Mouse (Mus musculus): ENCODE measurements around the gene Lrrc41. TPM values are rescaled to one million over a fixed set of nuclear protein-coding genes. Genes with fewer than 3 reads are reported as not detected.

Lrrc41 gene
- polyA plus RNA-seq, 1 experiment from 2014 or later: 55.9 TPM

DNA sequence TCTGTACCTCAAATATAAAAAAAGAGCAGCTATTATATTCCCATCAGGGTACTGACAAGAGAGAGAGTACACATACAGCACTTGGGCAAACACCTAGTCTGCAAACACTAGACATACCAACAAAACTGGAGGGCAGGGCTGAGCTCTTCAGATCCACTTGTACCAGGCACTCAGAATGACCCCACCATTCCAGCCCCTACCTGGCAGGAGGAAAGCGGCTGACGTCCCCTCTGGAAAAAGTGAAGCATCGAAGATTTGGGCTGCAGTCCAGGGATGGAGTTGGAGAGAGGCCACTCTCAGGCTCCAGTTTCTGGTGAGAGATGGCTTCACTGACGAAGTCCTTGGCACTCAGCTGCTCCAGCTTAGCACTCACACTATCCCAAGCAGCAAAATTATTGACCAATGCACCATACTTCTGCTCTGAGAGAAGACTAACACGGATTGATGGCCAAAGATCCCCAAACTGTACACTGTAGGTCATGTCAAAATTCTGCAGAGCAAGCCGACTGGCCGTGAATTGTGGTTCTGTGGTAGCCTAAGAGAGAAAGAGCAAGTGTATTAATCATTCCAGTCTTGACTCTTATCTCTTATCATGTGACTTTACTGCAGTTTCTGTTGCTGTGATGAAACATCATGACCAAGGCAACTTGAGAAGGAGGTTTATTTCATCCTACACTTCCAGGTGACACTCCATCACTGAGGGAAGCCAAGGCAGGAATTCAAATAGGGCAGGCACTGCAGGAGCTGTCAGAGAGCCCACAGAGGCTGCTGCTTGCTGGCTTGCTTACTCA, 26.7 kb upstream of the Lrrc41 start:
- no peak overlapping the region for H3K4me2 ChIP-seq (ENCODE audit: low read length)
- no peaks in the 10 kb centered on the region for H3K27me3 ChIP-seq (ENCODE audit: control insufficient read depth, insufficient read depth, low read length)
- peaks cover 16% of the 10 kb centered on the region for H3K36me3 ChIP-seq (ENCODE audit: control insufficient read depth, insufficient read depth, low read length)
- WGBS: 61% methylated on average over 7 of the region's 7 CpGs
- peak overlapping the region; percentile 19; the same call in 1 of the 2 replicates for H3K9ac ChIP-seq (ENCODE audit: low read length)
- H3K9me3 ChIP-seq (ENCODE audit: control insufficient read depth, low read length): no peaks in the 10 kb centered on the region
- H3K4me3 ChIP-seq (ENCODE audit: control insufficient read depth in 1 of 2, insufficient read depth in 1 of 2, low read depth in 1 of 2, low read length in 2 of 2): no peak overlapping the region
- H3K27ac ChIP-seq (replicated peaks in 1 of 2; ENCODE audit: control insufficient read depth in 1 of 2, insufficient read depth in 1 of 2, low read depth in 2 of 2, low read length in 2 of 2): no peak overlapping the region
- peaks cover 5 to 6% of the 10 kb centered on the region in 2 experiments; a peak in 3 of 4 replicates for H3K4me1 ChIP-seq (ENCODE audit: control insufficient read depth in 2 of 2, insufficient read depth in 2 of 2, low read length in 2 of 2)
- ATAC-seq (ENCODE audit: insufficient number of reproducible peaks, insufficient read depth, low FRiP score, low read depth): no peak

- Histone ChIP-seq H3K27me3 (ENCODE audit: control insufficient read depth, insufficient read depth, low read length) (no peaks in the 10 kb centered on the region), H3K4me2 (ENCODE audit: low read length) (no peak overlapping the region), H3K9ac (ENCODE audit: low read length) (no peak overlapping the region), H3K36me3 (ENCODE audit: control insufficient read depth, insufficient read depth, low read length) (peaks cover 12% of the 10 kb centered on the region), H3K9me3 (ENCODE audit: control insufficient read depth, low read length) (no peaks in the 10 kb centered on the region), H3K4me3 (ENCODE audit: control insufficient read depth in 1 of 2, insufficient read depth in 1 of 2, low read depth in 1 of 2, low read length in 2 of 2) (no peak overlapping the region), H3K27ac (replicated peaks in 1 of 2; ENCODE audit: control insufficient read depth in 1 of 2, insufficient read depth in 1 of 2, low read depth in 2 of 2, low read length in 2 of 2) (no peak overlapping the region), H3K4me1 (ENCODE audit: control insufficient read depth in 2 of 2, insufficient read depth in 2 of 2, low read length in 2 of 2) (peaks cover 5 to 8% of the 10 kb centered on the region in 2 experiments; a peak in 3 of 4 replicates)
- WGBS: 69% methylated on average over 3 of the region's 3 CpGs
- ATAC-seq (ENCODE audit: insufficient number of reproducible peaks, insufficient read depth, low FRiP score, low read depth): no peak
Observed at GRCm38 (mm10) chr4:116049211-116049610, 25.9 kb upstream of the Lrrc41 start.

DNA sequence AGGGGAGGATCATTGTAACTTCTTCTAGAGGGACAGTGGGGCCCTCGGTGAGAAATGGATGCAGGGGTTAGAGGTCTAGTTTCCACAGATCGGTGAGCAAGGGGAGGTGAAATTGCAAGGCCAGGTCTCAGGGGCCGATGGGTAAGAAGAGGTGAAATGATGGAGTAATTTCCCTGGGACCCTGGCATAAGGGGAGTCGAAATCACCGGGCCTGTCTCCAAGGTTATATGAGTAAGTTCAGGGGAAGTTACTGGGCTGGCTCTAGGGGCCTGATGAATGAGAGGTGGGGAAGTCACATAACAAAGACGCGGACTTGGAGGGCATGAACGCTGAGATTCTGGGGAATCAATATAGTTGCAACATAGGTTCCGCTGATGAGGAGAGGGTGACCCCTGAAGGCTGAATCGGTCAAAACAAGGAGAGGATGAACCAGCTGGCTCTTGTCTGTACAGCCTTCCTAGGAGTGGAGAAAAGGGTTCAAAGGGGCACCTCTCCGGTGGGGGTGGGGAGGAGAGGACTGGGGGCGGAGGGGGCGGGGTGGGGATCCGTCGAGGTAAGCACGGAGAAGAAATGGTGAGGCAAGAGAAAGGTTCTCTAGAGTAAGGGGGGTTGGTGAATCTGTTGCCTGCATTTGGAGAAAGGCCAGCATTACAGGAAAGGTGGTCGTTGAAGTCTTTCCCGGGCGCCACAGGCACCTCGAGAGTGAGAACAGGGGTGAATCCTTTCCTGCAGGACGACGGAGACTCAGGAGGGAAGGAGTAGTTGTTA, 22.4 kb upstream of the Lrrc41 start:
- ATAC-seq (ENCODE audit: insufficient number of reproducible peaks, insufficient read depth, low FRiP score, low read depth): 0 out of 2 replicates have a peak, but pooled peaks have one; percentile 31
- Histone ChIP-seq H3K9ac (ENCODE audit: low read length) (peak overlapping the region; percentile 80), H3K4me3 (ENCODE audit: control insufficient read depth in 1 of 2, insufficient read depth in 1 of 2, low read depth in 1 of 2, low read length in 2 of 2) (peak overlapping the region; percentile 67 to 72), H3K9me3 (ENCODE audit: control insufficient read depth, low read length) (no peaks in the 10 kb centered on the region), H3K27ac (replicated peaks in 1 of 2; ENCODE audit: control insufficient read depth in 1 of 2, insufficient read depth in 1 of 2, low read depth in 2 of 2, low read length in 2 of 2) (peak overlapping the region; percentile 95 to 96), H3K27me3 (ENCODE audit: control insufficient read depth, insufficient read depth, low read length) (no peaks in the 10 kb centered on the region), H3K36me3 (ENCODE audit: control insufficient read depth, insufficient read depth, low read length) (peaks cover 6% of the 10 kb centered on the region; the same call in 1 of the 2 replicates), H3K4me1 (ENCODE audit: control insufficient read depth in 2 of 2, insufficient read depth in 2 of 2, low read length in 2 of 2) (peaks cover 5 to 10% of the 10 kb centered on the region in 2 experiments; a peak in 3 of 4 replicates), H3K4me2 (ENCODE audit: low read length) (peak overlapping the region; percentile 97)
- 7% methylated on average over 22 of the region's 22 CpGs for WGBS

GRCm38 (mm10) chr4:116053399-116053961, 21.6 kb upstream of the Lrrc41 start, which contains the start of gene Nsun4:
Nsun4 (minus strand) TSS chr4:116053876.
- H3K9me3 ChIP-seq (ENCODE audit: control insufficient read depth, low read length): no peaks in the 10 kb centered on the region
- H3K27ac ChIP-seq (replicated peaks in 1 of 2; ENCODE audit: control insufficient read depth in 1 of 2, insufficient read depth in 1 of 2, low read depth in 2 of 2, low read length in 2 of 2): peak within 1 kb of the TSS; percentile 95 to 96
- peak within 1 kb of the TSS; percentile 80 for H3K9ac ChIP-seq (ENCODE audit: low read length)
- no peaks in the 10 kb centered on the region for H3K27me3 ChIP-seq (ENCODE audit: control insufficient read depth, insufficient read depth, low read length)
- H3K4me1 ChIP-seq (ENCODE audit: control insufficient read depth in 2 of 2, insufficient read depth in 2 of 2, low read length in 2 of 2): peaks cover 5 to 10% of the 10 kb centered on the region in 2 experiments; a peak in 3 of 4 replicates
- WGBS: under 1% methylated on average over 35 of the region's 35 CpGs
- no peaks in the 10 kb centered on the region for H3K36me3 ChIP-seq (ENCODE audit: control insufficient read depth, insufficient read depth, low read length)
- peak; percentile 90 for ATAC-seq (ENCODE audit: insufficient number of reproducible peaks, insufficient read depth, low FRiP score, low read depth)
- H3K4me3 ChIP-seq (ENCODE audit: control insufficient read depth in 1 of 2, insufficient read depth in 1 of 2, low read depth in 1 of 2, low read length in 2 of 2): peak within 1 kb of the TSS; percentile 67 to 72
- peak within 1 kb of the TSS; percentile 97 for H3K4me2 ChIP-seq (ENCODE audit: low read length)

- H3K27me3 ChIP-seq (ENCODE audit: control insufficient read depth, insufficient read depth, low read length): no peaks in the 10 kb centered on the region
- no peak overlapping the region for H3K9ac ChIP-seq (ENCODE audit: low read length)
- no peak for ATAC-seq (ENCODE audit: insufficient number of reproducible peaks, insufficient read depth, low FRiP score, low read depth)
- H3K4me3 ChIP-seq (ENCODE audit: control insufficient read depth in 1 of 2, insufficient read depth in 1 of 2, low read depth in 1 of 2, low read length in 2 of 2): no peak overlapping the region
- H3K4me2 ChIP-seq (ENCODE audit: low read length): no peak overlapping the region
- 11% methylated on average over 1 of the region's 1 CpGs for WGBS
- H3K27ac ChIP-seq (replicated peaks in 1 of 2; ENCODE audit: control insufficient read depth in 1 of 2, insufficient read depth in 1 of 2, low read depth in 2 of 2, low read length in 2 of 2): no peak overlapping the region
- H3K36me3 ChIP-seq (ENCODE audit: control insufficient read depth, insufficient read depth, low read length): no peaks in the 10 kb centered on the region
- H3K4me1 ChIP-seq (ENCODE audit: control insufficient read depth in 2 of 2, insufficient read depth in 2 of 2, low read length in 2 of 2): peaks cover 2 to 6% of the 10 kb centered on the region in 2 experiments; a peak in 3 of 4 replicates
- H3K9me3 ChIP-seq (ENCODE audit: control insufficient read depth, low read length): no peaks in the 10 kb centered on the region
Observed at GRCm38 (mm10) chr4:116057559-116057958, 17.5 kb upstream of the Lrrc41 start.

- H3K36me3 ChIP-seq (ENCODE audit: control insufficient read depth, insufficient read depth, low read length): no peaks in the 10 kb centered on the region
- H3K4me2 ChIP-seq (ENCODE audit: low read length): no peak overlapping the region
- WGBS: 68% methylated on average over 5 of the region's 5 CpGs
- H3K4me1 ChIP-seq (ENCODE audit: control insufficient read depth in 2 of 2, insufficient read depth in 2 of 2, low read length in 2 of 2): peaks cover 0 to 2% of the 10 kb centered on the region in 2 experiments; a peak in 1 of 4 replicates
- H3K9me3 ChIP-seq (ENCODE audit: control insufficient read depth, low read length): no peaks in the 10 kb centered on the region
- H3K4me3 ChIP-seq (ENCODE audit: control insufficient read depth in 1 of 2, insufficient read depth in 1 of 2, low read depth in 1 of 2, low read length in 2 of 2): no peak overlapping the region
- no peak for ATAC-seq (ENCODE audit: insufficient number of reproducible peaks, insufficient read depth, low FRiP score, low read depth)
- H3K27me3 ChIP-seq (ENCODE audit: control insufficient read depth, insufficient read depth, low read length): no peaks in the 10 kb centered on the region
- no peak overlapping the region for H3K9ac ChIP-seq (ENCODE audit: low read length)
- H3K27ac ChIP-seq (replicated peaks in 1 of 2; ENCODE audit: control insufficient read depth in 1 of 2, insufficient read depth in 1 of 2, low read depth in 2 of 2, low read length in 2 of 2): no peak overlapping the region
Observed at GRCm38 (mm10) chr4:116059012-116059726, 15.9 kb upstream of the Lrrc41 start.

GRCm38 (mm10) chr4:116063855-116064254, 11.2 kb upstream of the Lrrc41 start:
- Histone ChIP-seq H3K27ac (replicated peaks in 1 of 2; ENCODE audit: control insufficient read depth in 1 of 2, insufficient read depth in 1 of 2, low read depth in 2 of 2, low read length in 2 of 2) (no peak overlapping the region), H3K4me2 (ENCODE audit: low read length) (no peak overlapping the region), H3K9ac (ENCODE audit: low read length) (no peak overlapping the region), H3K4me1 (ENCODE audit: control insufficient read depth in 2 of 2, insufficient read depth in 2 of 2, low read length in 2 of 2) (no peaks in the 10 kb centered on the region), H3K36me3 (ENCODE audit: control insufficient read depth, insufficient read depth, low read length) (peaks cover 37% of the 10 kb centered on the region), H3K9me3 (ENCODE audit: control insufficient read depth, low read length) (no peaks in the 10 kb centered on the region), H3K27me3 (ENCODE audit: control insufficient read depth, insufficient read depth, low read length) (no peaks in the 10 kb centered on the region), H3K4me3 (ENCODE audit: control insufficient read depth in 1 of 2, insufficient read depth in 1 of 2, low read depth in 1 of 2, low read length in 2 of 2) (no peak overlapping the region)
- no peak for ATAC-seq (ENCODE audit: insufficient number of reproducible peaks, insufficient read depth, low FRiP score, low read depth)
- 10% methylated on average over 1 of the region's 1 CpGs for WGBS
